Mouse (Mus musculus) adrenal gland, adult 2 months (tissue): ENCODE measurements around the gene Nhsl1. TPM values are rescaled to one million over a fixed set of nuclear protein-coding genes. Genes with fewer than 3 reads are reported as not detected.
A peak's percentile ranks its signal among the peaks of the same experiment; 100 is the strongest.

Experiments
- DNase-seq: peaks from one replicate; pipeline ENCODE4 v3.0.0; 2021
- long read RNA-seq: library from polyadenylated mRNA; stranded (forward); transcript quantifications from one replicate; pipeline ENCODE4 v2.0.0, GENCODE M21; 2021
- polyA plus RNA-seq: library from polyadenylated mRNA; depleted of rRNA; stranded (reverse); fragments of >200 nt; gene quantifications from 2 replicates; pipeline ENCODE4 v1.2.3, GENCODE M21; 2012; rRNA removed
- total RNA-seq, 2 experiments: library from RNA; stranded (reverse); gene quantifications; 2 replicates each; pipeline ENCODE4 v1.2.3; 2021

The Nhsl1 gene
- total RNA-seq (1 to 10 TPM; 3.7 to 4.3 TPM), polyA plus RNA-seq (1.5 and 2.2 TPM in 2 replicates)
- long read RNA-seq = 0 reads

- peak; percentile 82 for DNase-seq
These were observed at the start of gene Nhsl1 for GRCm38 (mm10) chr10:18318916-18319481. Gene Nhsl1 (plus strand): TSS chr10:18318985.

- no peak for DNase-seq
These were observed 42.6 kb upstream of the Nhsl1 start for GRCm38 (mm10) chr10:18276090-18276734.

- DNase-seq = no peak
These were observed 34.8 kb upstream of the Nhsl1 start for GRCm38 (mm10) chr10:18283991-18284390.

- peak; percentile 4 for DNase-seq
These were observed 29.3 kb upstream of the Nhsl1 start for GRCm38 (mm10) chr10:18289512-18289911.

GRCm38 (mm10) chr10:18305106-18305505 lies 13.7 kb upstream of the Nhsl1 start:
- no peak for DNase-seq

GRCm38 (mm10) chr10:18315071-18315470 lies 3.7 kb upstream of the Nhsl1 start:
- no peak for DNase-seq

- DNase-seq = no peak
These were observed 1.3 kb upstream of the Nhsl1 start for GRCm38 (mm10) chr10:18317521-18317920.

GRCm38 (mm10) chr10:18317961-18318915 lies 547 bp upstream of the Nhsl1 start:
- DNase-seq = peak; percentile 84

- DNase-seq = no peak
These were observed 906 bp downstream of the Nhsl1 start for GRCm38 (mm10) chr10:18319691-18320090.

- no peak for DNase-seq
These were observed 3.1 kb downstream of the Nhsl1 start for GRCm38 (mm10) chr10:18321861-18322260.

- DNase-seq = no peak
These were observed 4.9 kb downstream of the Nhsl1 start for GRCm38 (mm10) chr10:18323701-18324100.

- DNase-seq = no peak
These were observed 9.6 kb downstream of the Nhsl1 start for GRCm38 (mm10) chr10:18328331-18328908.

GRCm38 (mm10) chr10:18329096-18330038 lies 10.6 kb downstream of the Nhsl1 start:
- peak; percentile 91 for DNase-seq

GRCm38 (mm10) chr10:18330445-18330844 lies 11.7 kb downstream of the Nhsl1 start:
- DNase-seq = no peak

GRCm38 (mm10) chr10:18333575-18333974 lies 14.8 kb downstream of the Nhsl1 start:
- DNase-seq = no peak

- DNase-seq = no peak
These were observed 15.4 kb downstream of the Nhsl1 start for GRCm38 (mm10) chr10:18334176-18334575.

GRCm38 (mm10) chr10:18334734-18335133 lies 15.9 kb downstream of the Nhsl1 start:
- DNase-seq = no peak

GRCm38 (mm10) chr10:18337725-18338124 lies 18.9 kb downstream of the Nhsl1 start:
- DNase-seq = peak; percentile 24

- no peak for DNase-seq
These were observed 20.6 kb downstream of the Nhsl1 start for GRCm38 (mm10) chr10:18339386-18339785.

- DNase-seq = no peak
These were observed 22.1 kb downstream of the Nhsl1 start for GRCm38 (mm10) chr10:18340930-18341329.
